In the genomic region with DNA sequence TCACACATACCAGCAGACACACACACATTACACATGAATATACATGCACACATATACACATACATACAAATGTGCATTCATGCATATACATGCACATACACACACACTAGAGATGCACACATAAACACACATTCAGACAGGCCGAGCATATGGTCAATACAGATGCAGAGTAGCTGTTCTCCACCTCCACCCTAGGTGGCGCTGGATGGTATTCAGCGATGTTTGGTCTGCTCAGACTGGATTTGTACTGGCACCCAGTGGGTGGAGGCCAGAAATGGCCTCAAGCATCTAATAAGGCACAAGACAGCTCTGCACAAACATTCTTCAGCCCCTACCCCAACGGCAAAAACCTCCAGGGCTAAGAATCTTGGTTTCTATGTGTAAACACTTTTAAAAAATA, we compare ENCODE assay signal across 10 mouse cellular contexts.
DNase-seq lines count a peak whose midpoint lies in the region; ATAC-seq and TF ChIP-seq lines count a peak whose summit lies in the region.
"Had no signal": no experiment of that assay in that cellular context is flagged by ENCODE, and none has a peak within 500 bp of the region (broad histone marks: within the 10 kb centered on the region; RNA-seq: fewer than 3 reads in every experiment).

No protein-coding gene starts in this region.

- no peaks in the 10 kb centered on the region for H3K36me3 ChIP-seq in forebrain, embryonic 14.5 days (ENCODE audit: control insufficient read depth, insufficient read depth, low read length)
- H3K36me3 ChIP-seq in forebrain, embryonic 12.5 days (replicated peaks) = no peaks in the 10 kb centered on the region
- H3K36me3 ChIP-seq in lung, postnatal 0 days (ENCODE audit: insufficient read depth, low read length) = no peaks in the 10 kb centered on the region
- H3K36me3 ChIP-seq in midbrain, postnatal 0 days (ENCODE audit: insufficient read depth, low read length) = no peaks in the 10 kb centered on the region
- H3K36me3 ChIP-seq: embryonic facial prominence, embryonic 15.5 days had no signal

- no peaks in the 10 kb centered on the region for H3K27me3 ChIP-seq in forebrain, embryonic 14.5 days (replicated peaks; ENCODE audit: control insufficient read depth, insufficient read depth, low read length)
- H3K27me3 ChIP-seq in forebrain, embryonic 12.5 days = 0 out of 2 replicates have a peak, but pooled peaks cover 3% of the 10 kb centered on the region
- no peaks in the 10 kb centered on the region for H3K27me3 ChIP-seq in lung, postnatal 0 days (replicated peaks; ENCODE audit: insufficient read depth, low read length)
- no peaks in the 10 kb centered on the region for H3K27me3 ChIP-seq in midbrain, postnatal 0 days (ENCODE audit: insufficient read depth, low read length)
- H3K27me3 ChIP-seq: embryonic facial prominence, embryonic 15.5 days had no signal

- WGBS in forebrain, embryonic 14.5 days = 36% methylated on average over 4 of the region's 4 CpGs
- 42% methylated on average over 4 of the region's 4 CpGs for WGBS in forebrain, embryonic 12.5 days
- 29% methylated on average over 4 of the region's 4 CpGs for WGBS in lung, postnatal 0 days
- 43% methylated on average over 4 of the region's 4 CpGs for WGBS in midbrain, postnatal 0 days

- H3K9me3 ChIP-seq in forebrain, embryonic 14.5 days (replicated peaks; ENCODE audit: control insufficient read depth, low read length) = no peaks in the 10 kb centered on the region
- no peaks in the 10 kb centered on the region for H3K9me3 ChIP-seq in forebrain, embryonic 12.5 days
- H3K9me3 ChIP-seq in lung, postnatal 0 days (ENCODE audit: low read length) = no peaks in the 10 kb centered on the region
- H3K9me3 ChIP-seq in midbrain, postnatal 0 days (ENCODE audit: low read length) = no peaks in the 10 kb centered on the region
- H3K9me3 ChIP-seq: embryonic facial prominence, embryonic 15.5 days had no signal

- no peak overlapping the region for H3K4me3 ChIP-seq in forebrain, embryonic 14.5 days (ENCODE audit: low read depth, low read length)
- H3K4me3 ChIP-seq in forebrain, embryonic 12.5 days (replicated peaks) = no peak overlapping the region
- no peak overlapping the region for H3K4me3 ChIP-seq in lung, postnatal 0 days (ENCODE audit: low read depth, low read length)
- H3K4me3 ChIP-seq in midbrain, postnatal 0 days (ENCODE audit: low read depth, low read length) = no peak overlapping the region
- H3K4me3 ChIP-seq: embryonic facial prominence, embryonic 15.5 days had no signal

- peak; percentile 21 for DNase-seq in forebrain, embryonic 14.5 days (ENCODE audit: low spot score)
- DNase-seq in lung, postnatal 0 days (ENCODE audit: low spot score) = peak; percentile 16
- no peak for DNase-seq in lung, postnatal 14 days
- peak; percentile 56 for DNase-seq in embryo, embryonic 10.5 days (ENCODE audit: low spot score)
- peak; percentile 34 for DNase-seq in midbrain, postnatal 0 days (ENCODE audit: low spot score)
- no peak for DNase-seq in cerebellum, adult 9-11 months
- no peak for DNase-seq in gastrocnemius, postnatal 4 days (ENCODE audit: low spot score in 2 of 2)

- H3K4me2 ChIP-seq in forebrain, embryonic 14.5 days (ENCODE audit: low read length) = no peak overlapping the region
- H3K4me2 ChIP-seq in forebrain, embryonic 12.5 days = no peak overlapping the region
- H3K4me2 ChIP-seq in lung, postnatal 0 days (replicated peaks; ENCODE audit: low read depth, low read length) = no peak overlapping the region
- H3K4me2 ChIP-seq in midbrain, postnatal 0 days (ENCODE audit: low read depth, low read length, poor library complexity, severe bottlenecking) = no peak overlapping the region
- H3K4me2 ChIP-seq: embryonic facial prominence, embryonic 15.5 days had no signal

- no peak overlapping the region for H3K9ac ChIP-seq in forebrain, embryonic 14.5 days (ENCODE audit: low read length)
- H3K9ac ChIP-seq in forebrain, embryonic 12.5 days = no peak overlapping the region
- H3K9ac ChIP-seq in lung, postnatal 0 days (replicated peaks; ENCODE audit: low read depth) = no peak overlapping the region
- no peak overlapping the region for H3K9ac ChIP-seq in midbrain, postnatal 0 days (replicated peaks; ENCODE audit: low read length, poor library complexity, severe bottlenecking)
- H3K9ac ChIP-seq: embryonic facial prominence, embryonic 15.5 days had no signal

- peak; percentile 74 for TF ChIP-seq CTCF in lung, postnatal 0 days (IDR thresholded peaks at IDR 0.05)
- peak; percentile 64 for TF ChIP-seq CTCF in midbrain, postnatal 0 days (IDR thresholded peaks at IDR 0.05)

- TF ChIP-seq EP300 in lung, postnatal 0 days (IDR thresholded peaks at IDR 0.05) = no peak

- ATAC-seq in forebrain, embryonic 14.5 days = no peak
- ATAC-seq in forebrain, embryonic 12.5 days (ENCODE audit: low FRiP score) = no peak
- no peak for ATAC-seq in lung, postnatal 0 days
- no peak for ATAC-seq in midbrain, postnatal 0 days (ENCODE audit: low FRiP score)

- no peaks in the 10 kb centered on the region for H3K4me1 ChIP-seq in forebrain, embryonic 14.5 days (ENCODE audit: control insufficient read depth, insufficient read depth, low read length)
- H3K4me1 ChIP-seq in forebrain, embryonic 12.5 days = no peaks in the 10 kb centered on the region
- H3K4me1 ChIP-seq in lung, postnatal 0 days (ENCODE audit: insufficient read depth, low read depth, low read length) = no peaks in the 10 kb centered on the region
- no peaks in the 10 kb centered on the region for H3K4me1 ChIP-seq in midbrain, postnatal 0 days (ENCODE audit: insufficient read depth, low read length)
- H3K4me1 ChIP-seq: embryonic facial prominence, embryonic 15.5 days had no signal

- no peak overlapping the region for H3K27ac ChIP-seq in forebrain, embryonic 14.5 days (ENCODE audit: low read depth, low read length)
- H3K27ac ChIP-seq in forebrain, embryonic 12.5 days = no peak overlapping the region
- H3K27ac ChIP-seq in lung, postnatal 0 days (ENCODE audit: low read length) = no peak overlapping the region
- H3K27ac ChIP-seq in midbrain, postnatal 0 days (ENCODE audit: low read depth, low read length) = no peak overlapping the region
- H3K27ac ChIP-seq: embryonic facial prominence, embryonic 15.5 days; macrophage had no signal

Comparison
In these comparisons a context has a peak if more than half of its experiments do, and no peak if none do; other contexts are left out.
1. DNase-seq: peak in forebrain, embryonic 14.5 days (single experiment), lung, postnatal 0 days (single experiment), embryo, embryonic 10.5 days (single experiment) and midbrain, postnatal 0 days (single experiment); none in lung, postnatal 14 days (single experiment), cerebellum, adult 9-11 months (single experiment) and gastrocnemius, postnatal 4 days (0 of 2).